Mouse (Mus musculus): ENCODE data around the gene Cdk20. TPM values are rescaled to one million over a fixed set of nuclear protein-coding genes. Genes with fewer than 3 reads are reported as not detected.

The Cdk20 gene
- total and polyA plus RNA-seq, 3 experiments = 0.21 to 2.2 (median 1.5) TPM

- Histone ChIP-seq H3K79me2 (replicated peaks; ENCODE audit: control insufficient read depth, extremely low read depth, insufficient read depth, poor library complexity, severe bottlenecking) (no peaks in the 10 kb centered on the region), H3K4me3 (replicated peaks in 1 of 3; ENCODE audit: low read depth in 2 of 3, low read length in 2 of 3, poor library complexity in 1 of 3) (no peak overlapping the region), H3K27ac (ENCODE audit: insufficient read depth, low read depth) (no peak overlapping the region), H3K9me3 (replicated peaks; ENCODE audit: low read length) (no peaks in the 10 kb centered on the region), H3K4me2 (ENCODE audit: insufficient read depth, low read depth, poor library complexity, severe bottlenecking) (no peak overlapping the region), H3K27me3 (replicated peaks) (no peaks in the 10 kb centered on the region), H3K4me1 (ENCODE audit: control insufficient read depth in 1 of 2, insufficient read depth in 2 of 2) (0 out of 4 replicates have a peak, but pooled peaks cover 0 to 3% of the 10 kb centered on the region in 2 experiments), H3K9ac (ENCODE audit: insufficient read depth, low read depth) (no peak overlapping the region), H3K36me3 (replicated peaks in 1 of 2; ENCODE audit: control insufficient read depth in 1 of 2, insufficient read depth in 1 of 2, low read length in 1 of 2) (no peaks in the 10 kb centered on the region)
- dilution Hi-C loops (cut with MboI; ENCODE audit: extremely low pct_ligation_motif_present, extremely low pct_unique_long_range_greater_than_20kb, low sequenced_read_pairs) (no loop called here), in situ Hi-C loops (cut with MboI; ENCODE audit: low pct_ligation_motif_present, low pct_unique_long_range_greater_than_20kb, low sequenced_read_pairs) (no loop called here)
- DNase-seq (ENCODE audit: extremely low read depth) = no peak
- TF ChIP-seq SMC3 (IDR thresholded peaks at IDR 0.05; ENCODE audit: low read depth, low read length) (no peak), USF2 (conservative IDR thresholded peaks at IDR 0.05; ENCODE audit: low read depth, low read length) (no peak), MYC (IDR thresholded peaks at IDR 0.05; ENCODE audit: low read depth, low read length) (no peak), ELF1 (IDR thresholded peaks at IDR 0.05; ENCODE audit: low read depth, low read length) (no peak)
Measured at GRCm38 (mm10) chr13:64422607-64422957, 9.5 kb upstream of the Cdk20 start.

GRCm38 (mm10) chr13:64424347-64424746 is 7.8 kb upstream of the Cdk20 start:
- Histone ChIP-seq H3K79me2 (replicated peaks; ENCODE audit: control insufficient read depth, extremely low read depth, insufficient read depth, poor library complexity, severe bottlenecking) (no peaks in the 10 kb centered on the region), H3K4me3 (replicated peaks in 1 of 3; ENCODE audit: low read depth in 2 of 3, low read length in 2 of 3, poor library complexity in 1 of 3) (no peak overlapping the region), H3K4me1 (ENCODE audit: control insufficient read depth in 1 of 2, insufficient read depth in 2 of 2) (0 out of 4 replicates have a peak, but pooled peaks cover 0 to 3% of the 10 kb centered on the region in 2 experiments), H3K9me3 (replicated peaks; ENCODE audit: low read length) (no peaks in the 10 kb centered on the region), H3K27ac (ENCODE audit: insufficient read depth, low read depth) (no peak overlapping the region), H3K9ac (ENCODE audit: insufficient read depth, low read depth) (no peak overlapping the region), H3K36me3 (replicated peaks in 1 of 2; ENCODE audit: control insufficient read depth in 1 of 2, insufficient read depth in 1 of 2, low read length in 1 of 2) (no peaks in the 10 kb centered on the region), H3K4me2 (ENCODE audit: insufficient read depth, low read depth, poor library complexity, severe bottlenecking) (no peak overlapping the region), H3K27me3 (replicated peaks) (no peaks in the 10 kb centered on the region)
- dilution Hi-C loops (cut with MboI; ENCODE audit: extremely low pct_ligation_motif_present, extremely low pct_unique_long_range_greater_than_20kb, low sequenced_read_pairs) = no loop called here
- no peak for TF ChIP-seq EP300 (IDR thresholded peaks at IDR 0.05; ENCODE audit: low read length)
- no peak for TF ChIP-seq ZKSCAN1 (IDR thresholded peaks at IDR 0.05; ENCODE audit: borderline replicate concordance, low read depth, low read length)
- TF ChIP-seq IRF4 (IDR thresholded peaks at IDR 0.05; ENCODE audit: low read depth, low read length) = no peak
- TF ChIP-seq GABPA (IDR thresholded peaks at IDR 0.05; ENCODE audit: insufficient replicate concordance, low read depth, low read length) = no peak
- no peak for TF ChIP-seq MAX (IDR thresholded peaks at IDR 0.05; ENCODE audit: low read length)
- no peak for TF ChIP-seq KAT2A (IDR thresholded peaks at IDR 0.05; ENCODE audit: insufficient replicate concordance, low read length)
- TF ChIP-seq JUND (conservative IDR thresholded peaks at IDR 0.05; ENCODE audit: low read depth, low read length) = no peak
- no peak for TF ChIP-seq CHD1 (IDR thresholded peaks at IDR 0.05; ENCODE audit: low read depth, low read length)
- no peak for TF ChIP-seq ZMIZ1 (IDR thresholded peaks at IDR 0.05; ENCODE audit: low read depth, low read length)
- no peak for TF ChIP-seq MXI1 (IDR thresholded peaks at IDR 0.05; ENCODE audit: low read depth, low read length)
- no peak for TF ChIP-seq SMC3 (IDR thresholded peaks at IDR 0.05; ENCODE audit: low read depth, low read length)
- TF ChIP-seq ETS1 (conservative IDR thresholded peaks at IDR 0.05; ENCODE audit: low read depth, low read length) = no peak
- TF ChIP-seq ZC3H11A (IDR thresholded peaks at IDR 0.05; ENCODE audit: low read depth, low read length) = no peak
- no peak for TF ChIP-seq MEF2A (IDR thresholded peaks at IDR 0.05; ENCODE audit: borderline replicate concordance, low read depth, low read length)
- TF ChIP-seq E2F4 (IDR thresholded peaks at IDR 0.05; ENCODE audit: insufficient replicate concordance, low read depth, low read length) = no peak
- TF ChIP-seq POLR2A (IDR thresholded peaks at IDR 0.05; ENCODE audit: low read depth, low read length) = no peak
- TF ChIP-seq PAX5 (IDR thresholded peaks at IDR 0.05; ENCODE audit: low read length) = no peak
- no peak for TF ChIP-seq TCF12 (IDR thresholded peaks at IDR 0.05; ENCODE audit: low read depth, low read length)
- TF ChIP-seq BHLHE40 (IDR thresholded peaks at IDR 0.05; ENCODE audit: low read depth, low read length) = no peak
- DNase-seq (ENCODE audit: extremely low read depth) = no peak
- in situ Hi-C loops (cut with MboI; ENCODE audit: low pct_ligation_motif_present, low pct_unique_long_range_greater_than_20kb, low sequenced_read_pairs) = no loop called here
